Mouse (Mus musculus): ENCODE measurements around the gene Ctc1.

DNA sequence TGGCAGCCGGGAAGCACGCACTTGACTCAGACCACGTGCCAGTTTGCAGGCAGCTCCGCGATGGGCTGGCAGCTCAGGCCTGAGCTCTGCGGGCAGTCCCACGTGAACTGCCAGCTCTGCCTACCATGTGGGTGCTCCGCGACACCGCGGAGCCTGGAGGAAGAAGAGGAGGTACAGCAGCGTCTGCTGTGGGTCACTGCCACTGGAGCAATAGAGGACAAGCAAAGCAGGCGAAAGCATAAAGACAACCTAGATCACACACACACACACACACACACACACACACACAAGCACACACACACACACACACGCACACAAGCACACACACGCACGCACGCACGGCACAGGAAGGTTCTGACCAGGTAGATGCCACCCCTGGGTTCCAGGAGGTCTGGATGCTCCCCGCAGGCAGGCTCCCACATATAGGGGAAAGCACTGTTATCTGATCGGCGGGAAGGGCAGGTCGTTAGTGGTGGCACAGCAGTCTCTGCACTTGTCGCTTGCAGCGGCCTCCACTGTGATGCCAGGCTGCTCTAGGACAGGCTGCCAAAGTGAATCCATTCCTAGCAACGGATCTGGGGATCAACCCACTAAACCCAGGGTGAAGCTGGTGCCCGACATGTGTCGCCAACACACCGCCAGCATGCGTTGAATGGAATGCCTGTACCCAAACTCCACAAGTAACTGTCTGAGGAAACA is 50.6 kb downstream of the Ctc1 start:
- TF ChIP-seq CTCF (conservative IDR thresholded peaks at IDR 0.05; ENCODE audit: low read length) (no peak), NANOG (IDR thresholded peaks at IDR 0.05; ENCODE audit: borderline replicate concordance, low read length) (no peak), POU5F1 (IDR thresholded peaks at IDR 0.05; ENCODE audit: borderline replicate concordance, low read length) (no peak)

Data from E14TG2a.4 (cell line).